Mouse (Mus musculus): ENCODE results near the gene Gfap. TPM values are rescaled to one million over a fixed set of nuclear protein-coding genes. Genes with fewer than 3 reads are reported as not detected.

Gfap gene
- polyA plus RNA-seq, 1 experiment from 2014 or later = 0.23 TPM

GRCm38 (mm10) chr11:102859933-102860332, 40.8 kb downstream of the Gfap start:
- Histone ChIP-seq H3K4me1 (ENCODE audit: control insufficient read depth, insufficient read depth, low read length) (no peaks in the 10 kb centered on the region), H3K27ac (ENCODE audit: low read depth, low read length) (no peak overlapping the region), H3K36me3 (ENCODE audit: control insufficient read depth, insufficient read depth, low read length) (peaks cover 89% of the 10 kb centered on the region), H3K4me2 (ENCODE audit: low read length) (no peak overlapping the region), H3K9ac (ENCODE audit: low read length) (no peak overlapping the region), H3K27me3 (replicated peaks; ENCODE audit: control insufficient read depth, insufficient read depth, low read length) (no peaks in the 10 kb centered on the region), H3K4me3 (ENCODE audit: low read depth, low read length) (no peak overlapping the region), H3K9me3 (replicated peaks; ENCODE audit: control insufficient read depth, low read length) (no peaks in the 10 kb centered on the region)
- ATAC-seq = 0 out of 2 replicates have a peak, but pooled peaks have one; percentile 23
- WGBS = 82% methylated on average over 8 of the region's 8 CpGs
- DNase-seq (ENCODE audit: low spot score) = peak; percentile 55

- H3K4me3 ChIP-seq (ENCODE audit: low read depth, low read length) = no peak overlapping the region
- 92% methylated on average over 11 of the region's 11 CpGs for WGBS
- H3K4me2 ChIP-seq (ENCODE audit: low read length) = no peak overlapping the region
- H3K36me3 ChIP-seq (ENCODE audit: control insufficient read depth, insufficient read depth, low read length) = peaks cover 92% of the 10 kb centered on the region
- H3K9me3 ChIP-seq (replicated peaks; ENCODE audit: control insufficient read depth, low read length) = no peaks in the 10 kb centered on the region
- ATAC-seq (no peak), DNase-seq (ENCODE audit: low spot score) (no peak)
- H3K4me1 ChIP-seq (ENCODE audit: control insufficient read depth, insufficient read depth, low read length) = no peaks in the 10 kb centered on the region
- H3K9ac ChIP-seq (ENCODE audit: low read length) = no peak overlapping the region
- no peaks in the 10 kb centered on the region for H3K27me3 ChIP-seq (replicated peaks; ENCODE audit: control insufficient read depth, insufficient read depth, low read length)
- no peak overlapping the region for H3K27ac ChIP-seq (ENCODE audit: low read depth, low read length)
Observed at GRCm38 (mm10) chr11:102858951-102859350, 41.8 kb downstream of the Gfap start.

- no peak overlapping the region for H3K4me2 ChIP-seq (ENCODE audit: low read length)
- H3K36me3 ChIP-seq (ENCODE audit: control insufficient read depth, insufficient read depth, low read length) = peaks cover 93% of the 10 kb centered on the region
- ATAC-seq (no peak), DNase-seq (ENCODE audit: low spot score) (no peak)
- H3K4me3 ChIP-seq (ENCODE audit: low read depth, low read length) = no peak overlapping the region
- no peak overlapping the region for H3K27ac ChIP-seq (ENCODE audit: low read depth, low read length)
- H3K27me3 ChIP-seq (replicated peaks; ENCODE audit: control insufficient read depth, insufficient read depth, low read length) = no peaks in the 10 kb centered on the region
- no peaks in the 10 kb centered on the region for H3K4me1 ChIP-seq (ENCODE audit: control insufficient read depth, insufficient read depth, low read length)
- H3K9ac ChIP-seq (ENCODE audit: low read length) = no peak overlapping the region
- no peaks in the 10 kb centered on the region for H3K9me3 ChIP-seq (replicated peaks; ENCODE audit: control insufficient read depth, low read length)
- 95% methylated on average over 6 of the region's 6 CpGs for WGBS
Observed at GRCm38 (mm10) chr11:102855941-102856340, 44.8 kb downstream of the Gfap start.

- ATAC-seq = no peak
- Histone ChIP-seq H3K27me3 (replicated peaks; ENCODE audit: control insufficient read depth, insufficient read depth, low read length) (no peaks in the 10 kb centered on the region), H3K4me2 (ENCODE audit: low read length) (no peak overlapping the region), H3K36me3 (ENCODE audit: control insufficient read depth, insufficient read depth, low read length) (peaks cover 93% of the 10 kb centered on the region), H3K4me3 (ENCODE audit: low read depth, low read length) (no peak overlapping the region), H3K9ac (ENCODE audit: low read length) (no peak overlapping the region), H3K27ac (ENCODE audit: low read depth, low read length) (no peak overlapping the region), H3K9me3 (replicated peaks; ENCODE audit: control insufficient read depth, low read length) (no peaks in the 10 kb centered on the region), H3K4me1 (ENCODE audit: control insufficient read depth, insufficient read depth, low read length) (no peaks in the 10 kb centered on the region)
- DNase-seq (ENCODE audit: low spot score) = no peak
Observed at GRCm38 (mm10) chr11:102853760-102854159, 47.0 kb downstream of the Gfap start.

- 65% methylated on average over 5 of the region's 5 CpGs for WGBS
- peak; percentile 49 for DNase-seq (ENCODE audit: low spot score)
- H3K4me2 ChIP-seq (ENCODE audit: low read length) = no peak overlapping the region
- H3K9me3 ChIP-seq (replicated peaks; ENCODE audit: control insufficient read depth, low read length) = no peaks in the 10 kb centered on the region
- no peak overlapping the region for H3K4me3 ChIP-seq (ENCODE audit: low read depth, low read length)
- no peak for ATAC-seq
- peaks cover 93% of the 10 kb centered on the region for H3K36me3 ChIP-seq (ENCODE audit: control insufficient read depth, insufficient read depth, low read length)
- no peaks in the 10 kb centered on the region for H3K4me1 ChIP-seq (ENCODE audit: control insufficient read depth, insufficient read depth, low read length)
- no peak overlapping the region for H3K27ac ChIP-seq (ENCODE audit: low read depth, low read length)
- no peak overlapping the region for H3K9ac ChIP-seq (ENCODE audit: low read length)
- no peaks in the 10 kb centered on the region for H3K27me3 ChIP-seq (replicated peaks; ENCODE audit: control insufficient read depth, insufficient read depth, low read length)
Observed at GRCm38 (mm10) chr11:102851883-102852282, 48.8 kb downstream of the Gfap start.

GRCm38 (mm10) chr11:102845926-102846325, 54.8 kb downstream of the Gfap start:
- no peak overlapping the region for H3K27ac ChIP-seq (ENCODE audit: low read depth, low read length)
- H3K9me3 ChIP-seq (replicated peaks; ENCODE audit: control insufficient read depth, low read length) = no peaks in the 10 kb centered on the region
- no peak overlapping the region for H3K4me3 ChIP-seq (ENCODE audit: low read depth, low read length)
- H3K4me2 ChIP-seq (ENCODE audit: low read length) = no peak overlapping the region
- no peak overlapping the region for H3K9ac ChIP-seq (ENCODE audit: low read length)
- peaks cover 100% of the 10 kb centered on the region for H3K36me3 ChIP-seq (ENCODE audit: control insufficient read depth, insufficient read depth, low read length)
- ATAC-seq (no peak), DNase-seq (ENCODE audit: low spot score) (no peak)
- H3K4me1 ChIP-seq (ENCODE audit: control insufficient read depth, insufficient read depth, low read length) = no peaks in the 10 kb centered on the region
- H3K27me3 ChIP-seq (replicated peaks; ENCODE audit: control insufficient read depth, insufficient read depth, low read length) = no peaks in the 10 kb centered on the region
- 91% methylated on average over 10 of the region's 10 CpGs for WGBS

GRCm38 (mm10) chr11:102838616-102839150, 62.0 kb downstream of the Gfap start:
- ATAC-seq (no peak), DNase-seq (ENCODE audit: low spot score) (no peak)
- Histone ChIP-seq H3K27me3 (replicated peaks; ENCODE audit: control insufficient read depth, insufficient read depth, low read length) (no peaks in the 10 kb centered on the region), H3K9me3 (replicated peaks; ENCODE audit: control insufficient read depth, low read length) (no peaks in the 10 kb centered on the region), H3K4me1 (ENCODE audit: control insufficient read depth, insufficient read depth, low read length) (no peaks in the 10 kb centered on the region), H3K4me3 (ENCODE audit: low read depth, low read length) (no peak overlapping the region), H3K27ac (ENCODE audit: low read depth, low read length) (no peak overlapping the region), H3K4me2 (ENCODE audit: low read length) (no peak overlapping the region), H3K36me3 (ENCODE audit: control insufficient read depth, insufficient read depth, low read length) (peaks cover 75% of the 10 kb centered on the region), H3K9ac (ENCODE audit: low read length) (no peak overlapping the region)
- WGBS = 88% methylated on average over 9 of the region's 9 CpGs

GRCm38 (mm10) chr11:102838126-102838525, 62.6 kb downstream of the Gfap start:
- no peak for ATAC-seq

GRCm38 (mm10) chr11:102837385-102837784, 63.3 kb downstream of the Gfap start:
- 96% methylated on average over 1 of the region's 1 CpGs for WGBS
- H3K4me3 ChIP-seq (ENCODE audit: low read depth, low read length) = no peak overlapping the region
- H3K4me2 ChIP-seq (ENCODE audit: low read length) = no peak overlapping the region
- ATAC-seq (no peak), DNase-seq (ENCODE audit: low spot score) (no peak)
- H3K4me1 ChIP-seq (ENCODE audit: control insufficient read depth, insufficient read depth, low read length) = no peaks in the 10 kb centered on the region
- H3K9me3 ChIP-seq (replicated peaks; ENCODE audit: control insufficient read depth, low read length) = no peaks in the 10 kb centered on the region
- H3K27ac ChIP-seq (ENCODE audit: low read depth, low read length) = no peak overlapping the region
- H3K9ac ChIP-seq (ENCODE audit: low read length) = no peak overlapping the region
- H3K36me3 ChIP-seq (ENCODE audit: control insufficient read depth, insufficient read depth, low read length) = peaks cover 62% of the 10 kb centered on the region
- H3K27me3 ChIP-seq (replicated peaks; ENCODE audit: control insufficient read depth, insufficient read depth, low read length) = no peaks in the 10 kb centered on the region

More at GRCm38 (mm10) chr11:102838126-102838525, 62.6 kb downstream of the Gfap start:
- H3K36me3 ChIP-seq (ENCODE audit: control insufficient read depth, insufficient read depth, low read length) = peaks cover 70% of the 10 kb centered on the region
- H3K9me3 ChIP-seq (replicated peaks; ENCODE audit: control insufficient read depth, low read length) = no peaks in the 10 kb centered on the region
- no peak overlapping the region for H3K9ac ChIP-seq (ENCODE audit: low read length)
- no peak for DNase-seq (ENCODE audit: low spot score)
- H3K4me2 ChIP-seq (ENCODE audit: low read length) = no peak overlapping the region
- no peak overlapping the region for H3K27ac ChIP-seq (ENCODE audit: low read depth, low read length)
- H3K4me1 ChIP-seq (ENCODE audit: control insufficient read depth, insufficient read depth, low read length) = no peaks in the 10 kb centered on the region
- H3K27me3 ChIP-seq (replicated peaks; ENCODE audit: control insufficient read depth, insufficient read depth, low read length) = no peaks in the 10 kb centered on the region
- WGBS = 100% methylated on average over 2 of the region's 2 CpGs
- no peak overlapping the region for H3K4me3 ChIP-seq (ENCODE audit: low read depth, low read length)
